Mouse (Mus musculus) liver, embryonic 14.5 days (tissue): Measurements from ENCODE around the gene Slc1a2. TPM values are rescaled to one million over a fixed set of nuclear protein-coding genes. Genes with fewer than 3 reads are reported as not detected.
A peak's percentile ranks its signal among the peaks of the same experiment; 100 is the strongest.

Experiments
- ATAC-seq: fragments of 200-750 bp; cut with Nextera tagmentation; 2 replicates; pipeline ENCODE4 v1.8.0; 2017; ENCODE audit warnings: moderate number of reproducible peaks, mild to moderate bottlenecking, moderate library complexity; ENCODE audit not compliant: insufficient read depth
- DNase-seq, 3 experiments: peaks; one replicate each; pipeline ENCODE4 v3.0.0-alpha.2; 2012 to 2013; ENCODE audit warnings: low read depth in 3 of 3, low spot score in 3 of 3
- H3K27ac ChIP-seq: fragments of 300-500 bp; sonication (generic); 2 replicates; pipeline ENCODE4 v1.5.1; 2014; ENCODE audit warnings: moderate library complexity, mild to moderate bottlenecking, control low read depth, inconsistent platforms
- H3K27me3 ChIP-seq: fragments of 300-500 bp; sonication (generic); 2 replicates; pipeline ENCODE4 v1.6.1; 2014; ENCODE audit warnings: mild to moderate bottlenecking, low read length, moderate library complexity; ENCODE audit not compliant: control insufficient read depth, insufficient read depth
- H3K36me3 ChIP-seq: fragments of 300-500 bp; sonication (generic); replicated peaks from 2 replicates; pipeline ENCODE4 v1.6.1; 2014; ENCODE audit warnings: low read depth; ENCODE audit not compliant: control insufficient read depth, insufficient read depth
- H3K4me1 ChIP-seq, 2 experiments: fragments of 200-500 bp in 1 of 2; fragments of 300-500 bp in 1 of 2; sonication (generic) in 1 of 2; replicated peaks; 2 replicates each; pipeline ENCODE4 v1.6.1; 2012 to 2014; ENCODE audit warnings: antibody characterized with exemption in 1 of 2, inconsistent platforms in 1 of 2, low read length in 1 of 2; ENCODE audit not compliant: control insufficient read depth in 2 of 2, insufficient read depth in 2 of 2
- H3K4me2 ChIP-seq: fragments of 300-500 bp; sonication (generic); 2 replicates; pipeline ENCODE4 v1.6.1; 2014; ENCODE audit warnings: low read depth, mild to moderate bottlenecking, control low read depth, moderate library complexity
- H3K4me3 ChIP-seq, 2 experiments: fragments of 200-500 bp in 1 of 2; fragments of 300-500 bp in 1 of 2; sonication (generic) in 1 of 2; 2 replicates each; pipeline ENCODE4 v1.5.1; 2012 to 2014; ENCODE audit warnings: low read depth in 2 of 2, low read length in 2 of 2, mild to moderate bottlenecking in 2 of 2, control low read depth in 1 of 2, inconsistent platforms in 1 of 2, moderate library complexity in 1 of 2; ENCODE audit not compliant: insufficient read depth in 1 of 2
- H3K9ac ChIP-seq: fragments of 300-500 bp; sonication (generic); replicated peaks from 2 replicates; pipeline ENCODE4 v1.6.1; 2014; ENCODE audit warnings: mild to moderate bottlenecking, control low read depth, moderate library complexity
- H3K9me3 ChIP-seq: fragments of 300-500 bp; sonication (generic); 2 replicates; pipeline ENCODE4 v1.6.1; 2016; ENCODE audit warnings: low read length, mixed read lengths; ENCODE audit not compliant: control insufficient read depth
- CTCF ChIP-seq: IDR thresholded peaks from 2 replicates; pipeline ENCODE4 v1.5.1; 2016; ENCODE audit warnings: antibody characterized with exemption, low read depth, control low read depth
- EP300 ChIP-seq: IDR thresholded peaks from 2 replicates; pipeline ENCODE4 v1.6.1; 2016; ENCODE audit warnings: antibody characterized with exemption, low read depth
- WGBS: fragments of 180-500 bp; shearing (Covaris S2); extraction: QIAGEN DNeasy Blood & Tissue Kit; methylation state at CpG from one replicate; pipeline ENCODE4 v1.1.7; 2014; ENCODE audit not compliant: insufficient replicate concordance; 5-methylcytosine and 5-hydroxymethylcytosine counted together
- polyA plus RNA-seq, 2 experiments: library from polyadenylated mRNA; depleted of rRNA in 1 of 2; stranded (reverse) in 1 of 2; unstranded in 1 of 2; fragments of >200 nt; fragmentation: Nextera tagmentation in 1 of 2; extraction: Ambion mirVana in 1 of 2; gene quantifications; 2 replicates each; pipeline versions ENCODE4 v1.2.1 to v1.2.3; 2012 to 2014

Gene Slc1a2
- polyA plus RNA-seq, 2 experiments = 0.29 to 1.0 TPM

DNA sequence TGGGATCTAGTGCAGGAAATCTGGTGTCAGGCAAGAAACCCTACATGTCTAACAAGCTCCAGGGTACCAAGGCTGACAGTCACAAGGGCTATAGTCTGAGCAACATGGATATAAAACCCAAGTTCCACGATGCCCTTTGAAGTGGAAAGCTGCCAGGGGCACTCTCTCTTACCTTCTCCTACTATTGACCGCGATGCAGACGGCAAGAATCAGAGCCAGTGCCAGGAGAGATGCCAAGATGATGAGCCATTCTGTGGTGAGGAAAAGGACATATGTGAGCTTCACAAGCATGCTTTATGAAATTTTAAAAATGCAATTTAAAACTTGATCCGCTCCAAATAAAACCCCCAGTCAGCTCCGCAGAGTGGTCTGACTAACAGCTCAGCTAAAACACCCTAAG, 163.6 kb downstream of the Slc1a2 start:
- DNase-seq (no peak), ATAC-seq (no peak)
- Histone ChIP-seq H3K9ac (no peak overlapping the region), H3K36me3 (peaks cover 2% of the 10 kb centered on the region), H3K4me3 (no peak overlapping the region), H3K4me1 (no peaks in the 10 kb centered on the region), H3K9me3 (no peaks in the 10 kb centered on the region), H3K4me2 (no peak overlapping the region), H3K27me3 (no peaks in the 10 kb centered on the region), H3K27ac (no peak overlapping the region)
- 79% methylated on average over 6 of the region's 6 CpGs for WGBS
- no peak for TF ChIP-seq EP300
- TF ChIP-seq CTCF = no peak

- WGBS = 79% methylated on average over 9 of the region's 9 CpGs
- Histone ChIP-seq H3K4me3 (no peak overlapping the region), H3K27me3 (no peaks in the 10 kb centered on the region), H3K27ac (no peak overlapping the region), H3K36me3 (peaks cover 2% of the 10 kb centered on the region; the same call in 1 of the 2 replicates), H3K9ac (no peak overlapping the region), H3K4me1 (no peaks in the 10 kb centered on the region), H3K9me3 (no peaks in the 10 kb centered on the region), H3K4me2 (no peak overlapping the region)
- no peak for TF ChIP-seq CTCF
- no peak for TF ChIP-seq EP300
- DNase-seq = no peak
- ATAC-seq = no peak
Measured at GRCm38 (mm10) chr2:102825961-102826633, 167.6 kb downstream of the Slc1a2 start.

DNA sequence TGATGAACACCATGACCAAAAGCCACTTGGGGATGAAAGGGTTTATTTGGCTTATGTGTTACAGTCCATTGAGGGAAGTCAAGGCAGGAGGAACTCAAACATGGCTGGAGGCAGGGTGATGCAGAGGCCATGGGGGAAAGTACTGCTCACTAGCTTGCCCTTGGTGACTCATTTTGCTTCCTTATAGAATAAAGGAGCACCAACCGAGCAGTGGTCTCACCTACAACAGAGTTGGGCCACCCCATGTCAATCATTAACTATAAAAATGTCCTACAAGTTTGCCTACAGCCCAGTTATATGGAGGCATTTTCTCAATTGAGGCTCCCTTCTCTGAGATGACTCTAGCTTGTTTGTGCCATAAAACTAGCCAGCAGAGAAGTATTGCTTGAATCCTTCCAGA, 169.4 kb downstream of the Slc1a2 start:
- ATAC-seq (no peak), DNase-seq (no peak)
- WGBS = 55% methylated on average over 1 of the region's 1 CpGs
- TF ChIP-seq EP300 (no peak), CTCF (no peak)
- H3K4me3 ChIP-seq = no peak overlapping the region
- no peaks in the 10 kb centered on the region for H3K27me3 ChIP-seq
- no peak overlapping the region for H3K9ac ChIP-seq
- H3K36me3 ChIP-seq = no peaks in the 10 kb centered on the region
- H3K9me3 ChIP-seq = no peaks in the 10 kb centered on the region
- H3K4me1 ChIP-seq = no peaks in the 10 kb centered on the region
- H3K4me2 ChIP-seq = no peak overlapping the region
- no peak overlapping the region for H3K27ac ChIP-seq

- H3K4me3 ChIP-seq = no peak overlapping the region
- H3K9me3 ChIP-seq = no peaks in the 10 kb centered on the region
- WGBS = 80% methylated on average over 7 of the region's 7 CpGs
- TF ChIP-seq EP300 (no peak), CTCF (no peak)
- DNase-seq = no peak
- H3K4me2 ChIP-seq = no peak overlapping the region
- no peak for ATAC-seq
- no peak overlapping the region for H3K9ac ChIP-seq
- no peaks in the 10 kb centered on the region for H3K36me3 ChIP-seq
- no peaks in the 10 kb centered on the region for H3K27me3 ChIP-seq
- no peak overlapping the region for H3K27ac ChIP-seq
- no peaks in the 10 kb centered on the region for H3K4me1 ChIP-seq
Measured at GRCm38 (mm10) chr2:102828381-102828780, 169.9 kb downstream of the Slc1a2 start.

DNA sequence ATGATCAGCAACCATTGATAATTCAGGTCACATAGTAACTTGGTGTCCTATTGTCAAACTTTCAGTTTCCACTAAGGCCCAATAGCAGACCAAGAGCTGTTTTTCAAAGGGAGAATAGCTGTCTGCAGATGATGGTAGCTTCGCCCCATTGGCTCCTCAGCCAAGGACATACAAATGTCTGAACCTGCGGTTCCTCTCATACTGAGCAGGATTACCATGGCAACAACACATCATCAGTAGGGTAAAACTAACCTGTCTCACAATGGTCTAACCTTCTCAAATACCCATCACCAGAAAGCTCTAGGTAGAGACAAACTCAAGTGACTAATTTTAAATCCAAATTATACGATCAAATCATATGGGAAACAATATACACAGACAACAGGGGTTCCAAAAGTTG, 170.7 kb downstream of the Slc1a2 start:
- peak; percentile 93 for ATAC-seq
- no peak for DNase-seq

More for the DNA sequence above, 170.7 kb downstream of the Slc1a2 start:
- H3K36me3 ChIP-seq = no peaks in the 10 kb centered on the region
- WGBS = 64% methylated on average over 3 of the region's 3 CpGs
- H3K4me3 ChIP-seq = no peak overlapping the region
- no peaks in the 10 kb centered on the region for H3K9me3 ChIP-seq
- no peak for TF ChIP-seq CTCF
- no peak for TF ChIP-seq EP300
- no peak overlapping the region for H3K27ac ChIP-seq
- H3K4me1 ChIP-seq = no peaks in the 10 kb centered on the region
- no peaks in the 10 kb centered on the region for H3K27me3 ChIP-seq
- no peak overlapping the region for H3K4me2 ChIP-seq
- no peak overlapping the region for H3K9ac ChIP-seq
